Mouse (Mus musculus) MEL-GATA-1-ER (cell line): ENCODE measurements at regions not wholly inside any gene's neighbourhood (a gene's known extent, or its start where the extent isn't known, plus 50 kb on each side); places are given as distances from the start of the nearest gene placed in this dataset.

Experiments used
- DNase-seq: peaks from one replicate; pipeline ENCODE4 v3.0.0-alpha.2; 2012; ENCODE audit warnings: low read depth; ENCODE audit errors: extremely low read depth

DNA sequence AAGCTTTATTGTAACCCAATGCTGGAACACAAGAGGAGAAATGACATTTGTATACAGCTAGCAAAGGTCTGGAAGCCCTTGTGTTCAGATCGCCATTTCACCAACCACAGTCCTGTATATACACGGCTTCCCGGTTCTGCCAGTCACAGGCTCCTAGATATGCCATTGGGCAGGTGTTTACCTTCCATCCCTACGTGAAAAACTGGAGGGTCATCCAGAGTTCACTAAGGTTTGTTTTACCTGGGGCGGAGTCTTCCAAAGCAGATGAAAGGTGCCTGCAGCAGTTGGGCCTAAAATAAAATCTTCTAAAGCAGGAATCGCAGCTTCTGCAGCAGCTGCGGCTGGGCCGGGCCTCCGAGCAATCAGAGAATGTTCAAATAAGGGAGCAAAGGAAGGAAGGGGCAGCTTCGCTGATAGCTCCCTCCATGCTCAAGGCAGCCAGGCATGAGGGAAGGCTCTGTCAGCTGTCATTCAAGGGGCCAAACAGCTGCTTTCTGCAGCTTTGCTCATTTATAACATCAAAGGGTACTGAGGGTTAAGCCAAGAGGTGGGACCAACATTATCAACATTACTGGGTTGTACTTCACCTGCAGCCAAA, 81.7 kb upstream of the Hmga2 start:
- DNase-seq, result no peak

GRCm38 (mm10) chr10:120556116-120556515, 79.8 kb upstream of the Hmga2 start:
- no peak for DNase-seq

DNA sequence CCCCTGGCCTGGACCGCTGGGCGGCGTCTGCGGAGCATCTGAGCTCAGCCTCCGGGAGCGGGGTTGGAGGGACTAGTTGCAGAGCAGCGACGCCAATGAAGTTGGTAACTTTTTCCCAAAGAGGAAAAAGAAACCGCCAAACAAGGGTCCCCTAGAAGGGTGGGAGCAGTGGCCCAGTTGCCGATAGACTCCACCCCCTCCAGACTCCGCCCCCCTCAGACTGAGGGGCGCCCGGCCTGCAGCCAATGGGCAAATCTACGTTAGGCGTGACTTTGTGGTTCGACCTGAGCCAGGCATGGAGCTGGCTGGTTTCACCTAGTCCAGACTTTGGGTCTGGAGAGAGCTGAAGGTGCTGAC, 76.8 kb upstream of the Hmga2 start:
- no peak for DNase-seq

GRCm38 (mm10) chr10:120552341-120553096, 76.2 kb upstream of the Hmga2 start:
- DNase-seq, result no peak

DNA sequence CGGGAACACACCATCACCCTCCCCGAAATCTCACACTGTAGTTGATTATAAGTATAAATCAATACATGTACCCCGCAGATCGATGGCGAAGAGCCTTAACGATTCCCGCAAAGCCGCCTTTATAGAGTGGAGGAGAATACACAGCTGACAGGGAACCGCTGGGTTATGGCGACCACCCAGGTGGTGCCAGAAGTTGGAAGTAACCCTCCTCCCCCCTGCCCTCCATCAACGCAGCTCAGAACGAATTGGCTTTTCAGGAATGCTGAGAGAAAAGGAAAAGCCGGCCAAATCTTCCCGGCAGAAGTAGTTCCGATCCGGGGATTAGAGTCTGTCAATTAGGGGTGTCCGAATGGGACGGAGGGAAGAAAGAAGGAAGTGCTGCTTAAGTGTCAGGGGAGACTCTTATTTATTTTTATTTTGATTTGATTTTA, 75.6 kb upstream of the Hmga2 start:
- no peak for DNase-seq

GRCm38 (mm10) chr10:120547164-120547563, 70.9 kb upstream of the Hmga2 start:
- DNase-seq, result no peak

- no peak for DNase-seq
Observed at GRCm38 (mm10) chr10:120541618-120542017, 65.3 kb upstream of the Hmga2 start.

- no peak for DNase-seq
Observed at GRCm38 (mm10) chr10:120538561-120538960, 62.3 kb upstream of the Hmga2 start.

GRCm38 (mm10) chr10:120528406-120528805, 52.1 kb upstream of the Hmga2 start:
- no peak for DNase-seq

DNA sequence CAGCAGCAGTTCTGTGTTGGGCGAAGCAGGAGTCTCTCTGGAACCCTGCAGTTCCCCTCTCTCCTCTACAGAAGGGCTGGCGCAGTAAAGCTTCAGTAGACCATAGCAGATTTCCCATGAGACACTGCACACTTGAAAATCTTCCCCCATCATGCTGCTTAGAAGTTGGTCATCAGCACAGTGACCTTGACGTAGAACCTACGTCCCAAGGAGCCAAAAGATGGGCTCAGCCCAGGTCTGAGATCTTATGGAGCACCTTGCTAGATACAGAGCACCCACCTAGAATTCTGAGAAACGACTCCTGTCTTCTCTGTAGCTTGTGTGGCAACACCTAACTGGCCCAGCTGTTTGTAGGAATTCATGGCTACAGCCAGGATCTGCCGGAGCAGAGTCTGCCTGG, 51.7 kb upstream of the Hmga2 start:
- DNase-seq, result no peak

- DNase-seq, result no peak
Observed at GRCm38 (mm10) chr10:120526991-120527390, 50.7 kb upstream of the Hmga2 start.
